Mouse (Mus musculus) CH12.LX (cell line): ENCODE data around the gene Fam20b. TPM values are rescaled to one million over a fixed set of nuclear protein-coding genes. Genes with fewer than 3 reads are reported as not detected.

Source experiments
- DNase-seq: peaks from one replicate; pipeline ENCODE4 v3.0.0-alpha.2; 2013; ENCODE audit errors: extremely low read depth
- H3K27ac ChIP-seq: 2 replicates; pipeline ENCODE4 v1.5.1; 2012; ENCODE audit warnings: low read depth, mild to moderate bottlenecking, control low read depth, moderate library complexity; ENCODE audit not compliant: insufficient read depth
- H3K27me3 ChIP-seq: replicated peaks from 2 replicates; pipeline ENCODE3; 2012; ENCODE audit warnings: inconsistent platforms
- H3K36me3 ChIP-seq, 2 experiments: replicated peaks in 1 of 2; 2 replicates each; pipeline versions ENCODE3 to v1.6.1; 2012; ENCODE audit warnings: inconsistent platforms in 1 of 2, low read length in 1 of 2, mild to moderate bottlenecking in 1 of 2, mixed read lengths in 1 of 2, moderate library complexity in 1 of 2; ENCODE audit not compliant: control insufficient read depth in 1 of 2, insufficient read depth in 1 of 2
- H3K4me1 ChIP-seq, 2 experiments: 2 replicates each; pipeline ENCODE4 v1.6.1; 2012; ENCODE audit warnings: inconsistent platforms in 1 of 2, moderate library complexity in 1 of 2; ENCODE audit not compliant: insufficient read depth in 2 of 2, control insufficient read depth in 1 of 2
- H3K4me2 ChIP-seq: 2 replicates; pipeline ENCODE4 v1.6.1; 2012; ENCODE audit warnings: low read depth, mild to moderate bottlenecking, control low read depth; ENCODE audit not compliant: poor library complexity, insufficient read depth, severe bottlenecking
- H3K4me3 ChIP-seq, 3 experiments: fragments of 150-350 bp in 1 of 3; sonication (generic) in 1 of 3; replicated peaks in 1 of 3; 2 replicates each; pipeline versions ENCODE3 to v1.5.1; 2011 to 2012; ENCODE audit warnings: low read depth in 2 of 3, low read length in 2 of 3, mild to moderate bottlenecking in 2 of 3, moderate library complexity in 2 of 3, control low read depth in 1 of 3, improper control_type of control experiment in 1 of 3, inconsistent platforms in 1 of 3, mixed read lengths in 1 of 3; ENCODE audit not compliant: poor library complexity in 1 of 3
- H3K79me2 ChIP-seq: replicated peaks from 2 replicates; pipeline ENCODE4 v1.6.1; 2012; ENCODE audit warnings: mild to moderate bottlenecking, moderate library complexity; ENCODE audit not compliant: control insufficient read depth, poor library complexity, insufficient read depth, severe bottlenecking; ENCODE audit errors: extremely low read depth
- H3K9ac ChIP-seq: 2 replicates; pipeline ENCODE4 v1.6.1; 2012; ENCODE audit warnings: low read depth, mild to moderate bottlenecking, control low read depth, moderate library complexity; ENCODE audit not compliant: insufficient read depth
- H3K9me3 ChIP-seq: replicated peaks from 2 replicates; pipeline ENCODE3; 2012; ENCODE audit warnings: low read length, inconsistent platforms, mixed read lengths
- BHLHE40 ChIP-seq: IDR thresholded peaks from 2 replicates; pipeline ENCODE4 v1.6.1; 2011; ENCODE audit warnings: mild to moderate bottlenecking, low read depth, low read length, improper control_type of control experiment
- CHD1 ChIP-seq: IDR thresholded peaks from 2 replicates; pipeline ENCODE4 v1.6.1; 2012; ENCODE audit warnings: low read depth, low read length, improper control_type of control experiment, inconsistent platforms
- CHD2 ChIP-seq: IDR thresholded peaks from 2 replicates; pipeline ENCODE4 v1.6.1; 2011; ENCODE audit warnings: low read length, improper control_type of control experiment
- CTCF ChIP-seq, 2 experiments: IDR thresholded peaks in 1 of 2; conservative IDR thresholded peaks in 1 of 2; 2 replicates each; pipeline ENCODE4 v1.5.1; 2011 to 2012; ENCODE audit warnings: low read depth in 2 of 2, low read length in 2 of 2, improper control_type of control experiment in 1 of 2, inconsistent platforms in 1 of 2, mild to moderate bottlenecking in 1 of 2, moderate library complexity in 1 of 2
- E2F4 ChIP-seq: IDR thresholded peaks from 2 replicates; pipeline ENCODE4 v1.6.1; 2011; ENCODE audit warnings: low read depth, low read length, improper control_type of control experiment; ENCODE audit not compliant: insufficient replicate concordance
- ELF1 ChIP-seq: IDR thresholded peaks from 2 replicates; pipeline ENCODE4 v1.6.1; 2014; ENCODE audit warnings: low read depth, mild to moderate bottlenecking, inconsistent platforms, low read length, improper control_type of control experiment
- EP300 ChIP-seq: IDR thresholded peaks from 2 replicates; pipeline ENCODE4 v1.6.1; 2011; ENCODE audit warnings: low read length, improper control_type of control experiment
- ETS1 ChIP-seq: conservative IDR thresholded peaks from 2 replicates; pipeline ENCODE4 v1.6.1; 2012; ENCODE audit warnings: low read depth, mild to moderate bottlenecking, inconsistent platforms, low read length, improper control_type of control experiment, moderate library complexity
- HCFC1 ChIP-seq: IDR thresholded peaks from 2 replicates; pipeline ENCODE4 v1.6.1; 2012; ENCODE audit warnings: low read depth, mild to moderate bottlenecking, inconsistent platforms, low read length, improper control_type of control experiment
- IRF4 ChIP-seq: IDR thresholded peaks from 2 replicates; pipeline ENCODE4 v1.6.1; 2014; ENCODE audit warnings: low read depth, mild to moderate bottlenecking, inconsistent platforms, low read length, improper control_type of control experiment
- KAT2A ChIP-seq: IDR thresholded peaks from 2 replicates; pipeline ENCODE4 v1.6.1; 2012; ENCODE audit warnings: low read length, improper control_type of control experiment, inconsistent platforms; ENCODE audit not compliant: insufficient replicate concordance
- MAX ChIP-seq: IDR thresholded peaks from 2 replicates; pipeline ENCODE4 v1.6.1; 2011; ENCODE audit warnings: low read length, improper control_type of control experiment
- MXI1 ChIP-seq: IDR thresholded peaks from 2 replicates; pipeline ENCODE4 v1.6.1; 2011; ENCODE audit warnings: mild to moderate bottlenecking, low read depth, low read length, improper control_type of control experiment
- MYC ChIP-seq: IDR thresholded peaks from 2 replicates; pipeline ENCODE4 v1.6.1; 2011; ENCODE audit warnings: low read depth, mild to moderate bottlenecking, improper control_type of control experiment, low read length
- NELFE ChIP-seq: IDR thresholded peaks from 2 replicates; pipeline ENCODE4 v1.6.1; 2011; ENCODE audit warnings: low read depth, low read length, improper control_type of control experiment
- NRF1 ChIP-seq: IDR thresholded peaks from 2 replicates; pipeline ENCODE4 v1.6.1; 2014; ENCODE audit warnings: low read depth, mild to moderate bottlenecking, inconsistent platforms, low read length, improper control_type of control experiment, moderate library complexity
- POLR2A ChIP-seq: IDR thresholded peaks from 2 replicates; pipeline ENCODE4 v1.6.1; 2011; ENCODE audit warnings: low read depth, mild to moderate bottlenecking, improper control_type of control experiment, low read length
- RAD21 ChIP-seq: IDR thresholded peaks from 2 replicates; pipeline ENCODE4 v1.6.1; 2011; ENCODE audit warnings: low read depth, mild to moderate bottlenecking, low read length, improper control_type of control experiment, moderate library complexity
- SIN3A ChIP-seq: IDR thresholded peaks from 2 replicates; pipeline ENCODE4 v1.6.1; 2012; ENCODE audit warnings: low read length, improper control_type of control experiment, inconsistent platforms
- SMC3 ChIP-seq: IDR thresholded peaks from 2 replicates; pipeline ENCODE4 v1.6.1; 2011; ENCODE audit warnings: low read depth, low read length, improper control_type of control experiment
- TBP ChIP-seq: conservative IDR thresholded peaks from 2 replicates; pipeline ENCODE4 v1.6.1; 2011; ENCODE audit warnings: low read depth, low read length, improper control_type of control experiment
- TCF12 ChIP-seq: IDR thresholded peaks from 2 replicates; pipeline ENCODE4 v1.6.1; 2014; ENCODE audit warnings: low read depth, mild to moderate bottlenecking, inconsistent platforms, low read length, improper control_type of control experiment
- UBTF ChIP-seq: IDR thresholded peaks from 2 replicates; pipeline ENCODE4 v1.6.1; 2012; ENCODE audit warnings: low read depth, mild to moderate bottlenecking, inconsistent platforms, low read length, improper control_type of control experiment, moderate library complexity
- USF1 ChIP-seq: IDR thresholded peaks from 2 replicates; pipeline ENCODE4 v1.6.1; 2014; ENCODE audit warnings: low read depth, mild to moderate bottlenecking, inconsistent platforms, low read length, improper control_type of control experiment
- ZC3H11A ChIP-seq: IDR thresholded peaks from 2 replicates; pipeline ENCODE4 v1.6.1; 2012; ENCODE audit warnings: low read depth, mild to moderate bottlenecking, inconsistent platforms, low read length, improper control_type of control experiment
- ZKSCAN1 ChIP-seq: IDR thresholded peaks from 2 replicates; pipeline ENCODE4 v1.6.1; 2012; ENCODE audit warnings: low read depth, inconsistent platforms, low read length, improper control_type of control experiment, borderline replicate concordance
- ZMIZ1 ChIP-seq: IDR thresholded peaks from 2 replicates; pipeline ENCODE4 v1.6.1; 2012; ENCODE audit warnings: low read depth, mild to moderate bottlenecking, inconsistent platforms, low read length, improper control_type of control experiment
- ZNF384 ChIP-seq: IDR thresholded peaks from 2 replicates; pipeline ENCODE4 v1.6.1; 2012; ENCODE audit warnings: low read depth, low read length, improper control_type of control experiment, inconsistent platforms
- dilution Hi-C: fragments of 300-500 bp; cut with MboI; formaldehyde crosslinking; loops from 2 replicates; pipeline ENCODE4 v1.14.3; 2020; ENCODE audit warnings: low sequenced_read_pairs; ENCODE audit not compliant: extremely low pct_unique_long_range_greater_than_20kb, extremely low pct_ligation_motif_present
- in situ Hi-C: fragments of 300-500 bp; cut with MboI; formaldehyde crosslinking; loops from 3 replicates; pipeline ENCODE4 v1.14.3; 2019; ENCODE audit warnings: low sequenced_read_pairs, low pct_ligation_motif_present, low pct_unique_long_range_greater_than_20kb, mixed read lengths
- polyA plus RNA-seq: library from polyadenylated mRNA; unstranded; fragments of >175 nt; gene quantifications from 2 replicates; pipeline ENCODE4 v1.2.1, GENCODE M21; 2012; ENCODE audit warnings: low read depth; ENCODE audit not compliant: insufficient read length
- total RNA-seq, 2 experiments: library from RNA; depleted of rRNA; stranded (reverse); fragments of 300-350 nt in 1 of 2; fragments of >200 nt in 1 of 2; gene quantifications; 2 replicates each; pipeline ENCODE4 v1.2.3; 2012 to 2014

Fam20b gene
- total and polyA plus RNA-seq, 3 experiments, result 21.2 to 26.5 (median 22.3) TPM

- in situ Hi-C loops, result no loop called here
- no peak overlapping the region for H3K27ac ChIP-seq
- DNase-seq, result peak; percentile 38
- peaks cover 3% of the 10 kb centered on the region for H3K79me2 ChIP-seq
- no peaks in the 10 kb centered on the region for H3K27me3 ChIP-seq
- no peak overlapping the region for H3K4me3 ChIP-seq
- H3K9me3 ChIP-seq, result no peaks in the 10 kb centered on the region
- no peak overlapping the region for H3K9ac ChIP-seq
- TF ChIP-seq NELFE (no peak), SMC3 (peak; percentile 24), CTCF (conservative IDR thresholded peaks at IDR 0.05 in 1 of 2, IDR thresholded peaks at IDR 0.05 in 1 of 2; ENCODE audit: low read depth in 2 of 2, low read length in 2 of 2) (peak; percentile 43 to 62), ZC3H11A (no peak), CHD1 (no peak), RAD21 (peak; percentile 52)
- TF ChIP-seq, all 38 proteins: peak for 3
- dilution Hi-C loops, result no loop called here
- peaks cover 4 to 32% of the 10 kb centered on the region in 2 experiments for H3K36me3 ChIP-seq
- H3K4me1 ChIP-seq, result peaks cover 0 to 31% of the 10 kb centered on the region in 2 experiments; a peak in 3 of 4 replicates
- no peak overlapping the region for H3K4me2 ChIP-seq
Measured at GRCm38 (mm10) chr1:156676171-156676570, 42.7 kb downstream of the Fam20b start.

- in situ Hi-C loops, result no loop called here
- H3K9ac ChIP-seq, result peak within 1 kb of the TSS; percentile 76
- H3K27me3 ChIP-seq, result no peaks in the 10 kb centered on the region
- H3K4me2 ChIP-seq, result peak within 1 kb of the TSS; percentile 62
- TF ChIP-seq ZMIZ1, result peak; percentile 50
- no peak for TF ChIP-seq KAT2A
- no peak for TF ChIP-seq CTCF (conservative IDR thresholded peaks at IDR 0.05 in 1 of 2, IDR thresholded peaks at IDR 0.05 in 1 of 2; ENCODE audit: low read depth in 2 of 2, low read length in 2 of 2)
- no peak for TF ChIP-seq ZKSCAN1
- peak; percentile 75 for TF ChIP-seq POLR2A
- no peak for TF ChIP-seq USF1
- 0 out of 2 replicates have a peak, but pooled peaks have one; percentile 36 for TF ChIP-seq UBTF
- TF ChIP-seq CHD2, result peak; percentile 34; the same call in 1 of the 2 replicates
- TF ChIP-seq SIN3A, result peak; percentile 85; the same call in 1 of the 2 replicates
- 0 out of 2 replicates have a peak, but pooled peaks have one; percentile 9 for TF ChIP-seq NRF1
- no peak for TF ChIP-seq E2F4
- peak; percentile 18; the same call in 1 of the 2 replicates for TF ChIP-seq MAX
- TF ChIP-seq NELFE, result peak; percentile 62
- peak; percentile 59; the same call in 1 of the 2 replicates for TF ChIP-seq EP300
- TF ChIP-seq TCF12, result peak; percentile 39; the same call in 1 of the 2 replicates
- peak; percentile 76 for TF ChIP-seq BHLHE40
- peak; percentile 80 for TF ChIP-seq ELF1
- peak; percentile 69 for TF ChIP-seq ETS1
- peak; percentile 42 for TF ChIP-seq IRF4
- TF ChIP-seq TBP, result peak; percentile 73
- peak; percentile 49; the same call in 1 of the 2 replicates for TF ChIP-seq ZNF384
- no peak for TF ChIP-seq MYC
- TF ChIP-seq HCFC1, result peak; percentile 15; the same call in 1 of the 2 replicates
- peak; percentile 67; the same call in 1 of the 2 replicates for TF ChIP-seq MXI1
- no peak for TF ChIP-seq ZC3H11A
- dilution Hi-C loops, result no loop called here
- peak within 1 kb of the TSS; percentile 89 to 94 (median 89) for H3K4me3 ChIP-seq
- H3K36me3 ChIP-seq, result peaks cover 8 to 32% of the 10 kb centered on the region in 2 experiments
- H3K27ac ChIP-seq, result peak within 1 kb of the TSS; percentile 95
- peaks cover 4 to 40% of the 10 kb centered on the region in 2 experiments; a peak in 3 of 4 replicates for H3K4me1 ChIP-seq
- DNase-seq, result peak; percentile 86
- no peaks in the 10 kb centered on the region for H3K9me3 ChIP-seq
- H3K79me2 ChIP-seq, result peaks cover 6% of the 10 kb centered on the region
Measured at GRCm38 (mm10) chr1:156674195-156675000, 44.5 kb downstream of the Fam20b start, which contains the start of gene Tor3a. Gene Tor3a (minus strand): TSS chr1:156674356.
